ENCODE assay signal across 8 mouse cellular contexts in the genomic region with DNA sequence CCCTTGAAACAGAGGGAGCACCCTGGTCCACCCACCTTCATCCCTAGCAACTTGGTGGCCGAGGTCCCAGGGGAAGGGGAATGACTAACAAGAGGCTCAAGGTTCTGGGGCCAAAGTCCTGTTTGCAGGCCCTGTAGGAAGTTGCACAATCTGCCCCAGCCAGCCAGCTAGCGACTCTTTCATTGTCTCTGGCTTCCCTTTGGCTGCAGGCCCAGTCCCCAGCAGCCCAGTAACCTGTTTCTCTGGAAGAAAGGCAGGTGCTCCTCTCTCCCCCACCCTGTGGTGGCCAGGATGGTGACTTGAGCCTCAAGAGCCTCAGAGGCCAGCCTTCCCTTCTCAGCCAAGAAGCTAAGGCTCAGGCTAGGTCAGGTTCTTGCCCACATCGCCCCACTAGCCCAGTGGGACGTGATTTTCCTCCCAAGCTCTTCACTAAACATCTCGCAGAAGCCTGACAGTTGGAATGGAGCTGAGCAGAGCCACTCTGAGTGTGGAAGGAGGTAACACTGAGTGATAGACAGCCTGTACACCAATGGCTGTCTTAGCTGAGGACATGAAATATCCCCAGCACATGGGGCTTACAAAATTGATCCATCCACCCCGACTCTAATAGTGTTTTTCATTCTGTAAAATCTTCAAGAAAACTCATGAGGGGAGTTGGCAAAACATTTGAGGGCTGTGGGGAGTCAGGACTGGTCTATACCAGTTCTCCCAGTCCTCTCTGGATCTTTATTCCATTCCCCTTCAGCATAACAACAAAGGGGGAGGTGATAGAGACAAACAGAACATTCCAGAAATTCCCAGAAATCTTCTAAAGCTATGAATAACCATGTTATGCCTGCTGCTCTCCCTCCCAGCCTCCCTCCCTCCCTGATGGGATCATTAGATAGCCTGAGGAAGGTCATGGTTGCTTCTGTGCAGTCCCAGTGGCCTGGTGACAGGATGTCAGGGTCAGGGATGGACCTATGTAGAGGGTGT. TPM values are rescaled to one million over a fixed set of nuclear protein-coding genes. Genes with fewer than 3 reads are reported as not detected.
DNase-seq lines count a peak whose midpoint lies in the region; ATAC-seq lines count a peak whose summit lies in the region.
"Had no signal": no experiment of that assay in that cellular context is flagged by ENCODE, and none has a peak within 500 bp of the region (broad histone marks: within the 10 kb centered on the region; RNA-seq: fewer than 3 reads in every experiment).

No protein-coding gene starts in this region.

- no peak overlapping the region for H3K4me3 ChIP-seq in liver, embryonic 11.5 days (ENCODE audit: low read depth, low read length)
- H3K4me3 ChIP-seq: neural tube, embryonic 13.5 days had no signal

- peak overlapping the region; percentile 84 for H3K27ac ChIP-seq in liver, embryonic 11.5 days (ENCODE audit: low read depth, low read length)
- H3K27ac ChIP-seq: neural tube, embryonic 13.5 days had no signal

- H3K4me1 ChIP-seq in liver, embryonic 11.5 days (replicated peaks; ENCODE audit: control insufficient read depth, insufficient read depth, low read length): no peaks in the 10 kb centered on the region
- H3K4me1 ChIP-seq: neural tube, embryonic 13.5 days had no signal

- peak; percentile 30 to 54; a peak in 3 of 4 replicates for ATAC-seq in hematopoietic stem cell, adult 5-6 weeks (replicated peaks in 1 of 2; ENCODE audit: insufficient read depth in 1 of 2, low FRiP score in 2 of 2, low TSS enrichment in 1 of 2, low read depth in 1 of 2, poor library complexity in 2 of 2, severe bottlenecking in 2 of 2)
- peak; percentile 68 for ATAC-seq in liver, embryonic 11.5 days (replicated peaks; ENCODE audit: low FRiP score)

- H3K36me3 ChIP-seq in liver, embryonic 11.5 days (ENCODE audit: control insufficient read depth, insufficient read depth, low read length): no peaks in the 10 kb centered on the region
- H3K36me3 ChIP-seq: neural tube, embryonic 13.5 days had no signal

- no peak overlapping the region for H3K9ac ChIP-seq in liver, embryonic 11.5 days (ENCODE audit: low read depth, low read length)
- H3K9ac ChIP-seq: neural tube, embryonic 13.5 days had no signal

- H3K27me3 ChIP-seq in liver, embryonic 11.5 days (replicated peaks; ENCODE audit: control insufficient read depth, insufficient read depth, low read length): no peaks in the 10 kb centered on the region
- H3K27me3 ChIP-seq: neural tube, embryonic 13.5 days had no signal

- 50% methylated on average over 6 of the region's 6 CpGs for WGBS in liver, embryonic 11.5 days

- no peaks in the 10 kb centered on the region for H3K9me3 ChIP-seq in liver, embryonic 11.5 days (ENCODE audit: control insufficient read depth, low read length)
- H3K9me3 ChIP-seq: neural tube, embryonic 13.5 days had no signal

- peak overlapping the region; percentile 20 for H3K4me2 ChIP-seq in liver, embryonic 11.5 days
- H3K4me2 ChIP-seq: neural tube, embryonic 13.5 days had no signal

- DNase-seq in NIH3T3 (ENCODE audit: low read depth): peak; percentile 52
- DNase-seq in adrenal gland, postnatal 14 days: peak; percentile 87
- DNase-seq in fibroblast of lung, adult 2 months (ENCODE audit: low read depth): peak; percentile 27
- DNase-seq in liver, embryonic 11.5 days (ENCODE audit: low spot score): peak; percentile 38
- peak; percentile 27 for DNase-seq in right cerebral cortex, postnatal 14 days
- no peak for DNase-seq in thymus, postnatal 36 days

RNA-seq across cellular contexts. Expression of a gene that starts 25.2 kb away (rescaled TPM):
- total RNA-seq in adrenal gland, postnatal 14 days (2021): 13.6 and 14.9 TPM in 2 replicates
- total RNA-seq in hematopoietic stem cell, adult 5-6 weeks (2017): 6.9 and 14.1 TPM in 2 replicates
- polyA plus RNA-seq in liver, embryonic 11.5 days (2014; fragmentation: Nextera tagmentation; extraction: Ambion mirVana): 64.9 and 66.2 TPM in 2 replicates

Comparison
In these comparisons a context has a peak if more than half of its experiments do, and no peak if none do; other contexts are left out.
1. DNase-seq: peak in NIH3T3 (single experiment), adrenal gland, postnatal 14 days (single experiment), fibroblast of lung, adult 2 months (single experiment), liver, embryonic 11.5 days (single experiment) and right cerebral cortex, postnatal 14 days (single experiment); none in thymus, postnatal 36 days (0 of 2).